Mouse (Mus musculus) cortical plate, adult 2 months (tissue): Measurements from ENCODE around the gene Apbb2. TPM values are rescaled to one million over a fixed set of nuclear protein-coding genes. Genes with fewer than 3 reads are reported as not detected.

Experiments
- H3K27ac ChIP-seq: fragments of 200-500 bp; 2 replicates; pipeline ENCODE4 v1.5.1; 2012; ENCODE audit warnings: low read length, control low read depth, inconsistent platforms; ENCODE audit not compliant: insufficient read depth
- H3K4me1 ChIP-seq: fragments of 200-500 bp; 2 replicates; pipeline ENCODE4 v1.6.1; 2011; ENCODE audit warnings: low read length; ENCODE audit not compliant: control insufficient read depth, insufficient read depth
- H3K4me3 ChIP-seq: fragments of 200-500 bp; 2 replicates; pipeline ENCODE4 v1.5.1; 2011; ENCODE audit warnings: mild to moderate bottlenecking, low read length, control low read depth; ENCODE audit not compliant: insufficient read depth
- CTCF ChIP-seq: fragments of 200-500 bp; IDR thresholded peaks from 2 replicates; pipeline ENCODE4 v1.5.1; 2011; ENCODE audit warnings: mild to moderate bottlenecking, control low read depth, low read length; ENCODE audit not compliant: insufficient read depth; ENCODE audit errors: extremely low read depth
- POLR2A ChIP-seq: fragments of 200-500 bp; IDR thresholded peaks from 2 replicates; pipeline ENCODE4 v1.6.1; 2011; ENCODE audit warnings: mild to moderate bottlenecking, low read length, control low read depth; ENCODE audit not compliant: insufficient read depth; ENCODE audit errors: extremely low read depth
- polyA plus RNA-seq: library from polyadenylated mRNA; depleted of rRNA; stranded (reverse); fragments of >200 nt; gene quantifications from 2 replicates; pipeline ENCODE4 v1.2.3, GENCODE M21; 2012

Apbb2 gene
- polyA plus RNA-seq, 1 experiment, result 28.8 TPM

DNA sequence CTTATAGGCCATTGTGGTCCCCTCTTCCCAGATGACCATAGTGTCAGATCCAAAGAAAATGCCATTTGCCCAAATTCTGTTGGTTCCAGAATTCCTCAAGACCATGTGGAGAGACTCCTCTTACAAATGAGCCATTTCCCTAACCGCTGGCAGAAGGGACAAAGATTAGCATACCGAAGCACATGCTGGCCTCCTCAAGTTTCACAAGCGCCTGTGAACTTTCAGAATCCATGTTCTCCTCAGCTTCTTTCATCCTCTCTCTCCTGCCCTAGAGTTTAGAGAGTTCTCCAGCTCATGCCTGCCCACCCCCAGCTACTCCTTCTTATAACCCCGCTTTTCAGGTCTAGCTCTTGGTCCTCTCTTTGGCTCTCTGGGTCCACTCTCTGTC, 35.6 kb downstream of the Apbb2 start:
- Histone ChIP-seq H3K4me1 (peaks cover 6% of the 10 kb centered on the region; the same call in 1 of the 2 replicates), H3K27ac (no peak overlapping the region), H3K4me3 (no peak overlapping the region)
- TF ChIP-seq CTCF (no peak), POLR2A (no peak)

GRCm38 (mm10) chr5:66582281-66583018, 36.1 kb downstream of the Apbb2 start:
- TF ChIP-seq POLR2A (no peak), CTCF (no peak)
- Histone ChIP-seq H3K4me1 (peaks cover 6% of the 10 kb centered on the region; the same call in 1 of the 2 replicates), H3K27ac (no peak overlapping the region), H3K4me3 (no peak overlapping the region)

DNA sequence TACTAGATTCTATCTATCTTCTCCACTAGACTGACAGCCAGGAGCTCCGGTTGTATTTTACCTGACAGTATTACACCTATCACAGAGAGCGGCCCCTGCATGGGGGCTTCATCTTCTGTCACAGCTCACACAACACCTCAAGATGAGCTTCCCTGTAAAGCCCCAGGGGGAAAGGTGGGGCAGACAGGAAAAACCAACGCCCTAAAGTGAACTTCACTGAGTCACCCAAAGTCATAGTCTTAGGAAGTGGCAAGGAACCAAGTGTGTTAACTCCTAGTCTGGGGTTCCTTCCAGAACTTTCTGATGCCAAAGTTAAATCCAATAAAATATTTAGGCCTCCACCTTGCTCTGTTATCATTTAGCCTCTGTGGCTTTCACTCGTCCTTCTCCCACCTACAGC, 39.5 kb downstream of the Apbb2 start:
- Histone ChIP-seq H3K4me1 (peaks cover 7% of the 10 kb centered on the region; the same call in 1 of the 2 replicates), H3K27ac (no peak overlapping the region), H3K4me3 (no peak overlapping the region)
- no peak for TF ChIP-seq POLR2A

GRCm38 (mm10) chr5:66576299-66576698, 42.3 kb downstream of the Apbb2 start:
- H3K4me3 ChIP-seq, result no peak overlapping the region
- peaks cover 7% of the 10 kb centered on the region; the same call in 1 of the 2 replicates for H3K4me1 ChIP-seq
- TF ChIP-seq POLR2A (no peak), CTCF (no peak)
- no peak overlapping the region for H3K27ac ChIP-seq

DNA sequence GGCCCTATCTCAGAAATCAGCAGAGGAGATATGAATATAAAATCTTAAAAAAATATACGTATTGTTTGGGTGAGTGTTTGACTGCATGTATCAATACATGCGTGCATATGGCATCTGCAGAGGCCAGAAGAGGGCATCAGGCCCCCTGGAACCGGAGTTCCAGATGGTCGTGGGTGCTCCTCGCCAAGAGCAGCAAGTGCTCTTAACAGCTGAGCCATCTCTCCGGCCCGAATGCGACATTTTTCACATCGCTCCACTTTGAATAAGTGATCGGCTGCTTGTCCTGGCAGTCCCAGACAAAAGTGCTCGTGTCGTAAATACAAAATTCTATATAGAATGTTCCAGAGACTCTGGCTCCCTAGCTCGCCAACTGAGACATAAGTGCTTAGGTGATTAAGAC, 43.4 kb downstream of the Apbb2 start:
- no peak overlapping the region for H3K4me3 ChIP-seq
- H3K27ac ChIP-seq, result no peak overlapping the region
- TF ChIP-seq CTCF, result no peak
- no peak for TF ChIP-seq POLR2A
- H3K4me1 ChIP-seq, result peaks cover 7% of the 10 kb centered on the region; the same call in 1 of the 2 replicates

DNA sequence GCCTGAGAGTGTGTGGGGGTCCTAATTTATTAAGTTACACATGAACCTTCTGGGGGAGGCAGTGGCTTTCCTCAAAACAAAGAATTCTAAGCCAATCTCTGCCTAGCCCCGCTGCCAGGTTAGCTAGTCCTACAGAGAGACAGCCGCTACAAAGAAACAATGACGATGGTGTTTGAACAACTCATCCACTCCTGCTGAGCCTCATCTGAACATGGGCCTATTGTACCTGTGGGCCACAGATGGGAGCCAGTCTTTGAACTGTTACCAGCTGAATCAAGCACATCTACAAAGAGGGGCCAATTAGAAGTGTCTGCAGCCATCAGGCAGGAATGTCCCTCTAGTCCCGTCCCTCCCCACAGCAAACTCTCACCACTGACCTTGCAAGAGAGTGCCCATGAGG, 45.3 kb downstream of the Apbb2 start:
- no peak overlapping the region for H3K27ac ChIP-seq
- TF ChIP-seq CTCF (no peak), POLR2A (no peak)
- H3K4me1 ChIP-seq, result peaks cover 11% of the 10 kb centered on the region
- no peak overlapping the region for H3K4me3 ChIP-seq

GRCm38 (mm10) chr5:66572086-66572855, 46.3 kb downstream of the Apbb2 start:
- Histone ChIP-seq H3K4me3 (no peak overlapping the region), H3K27ac (no peak overlapping the region), H3K4me1 (peaks cover 10% of the 10 kb centered on the region)
- no peak for TF ChIP-seq CTCF
- TF ChIP-seq POLR2A, result no peak

GRCm38 (mm10) chr5:66570709-66571108, 47.9 kb downstream of the Apbb2 start:
- no peak overlapping the region for H3K27ac ChIP-seq
- no peak overlapping the region for H3K4me3 ChIP-seq
- peaks cover 4% of the 10 kb centered on the region for H3K4me1 ChIP-seq
- no peak for TF ChIP-seq POLR2A
- no peak for TF ChIP-seq CTCF

GRCm38 (mm10) chr5:66569141-66569801, 49.3 kb downstream of the Apbb2 start:
- no peak overlapping the region for H3K27ac ChIP-seq
- TF ChIP-seq POLR2A (no peak), CTCF (no peak)
- H3K4me3 ChIP-seq, result no peak overlapping the region
- H3K4me1 ChIP-seq, result peaks cover 4% of the 10 kb centered on the region
